Mouse (Mus musculus): ENCODE measurements at regions not wholly inside any gene's neighbourhood (a gene's known extent, or its start where the extent isn't known, plus 50 kb on each side); places are given as distances from the start of the nearest gene placed in this dataset.

- TF ChIP-seq GATA1 (IDR thresholded peaks at IDR 0.05; ENCODE audit: borderline replicate concordance, low read length) (no peak), FLI1 (IDR thresholded peaks at IDR 0.05; ENCODE audit: low read length) (no peak)
These were observed 265.6 kb upstream of the Rpl38 start for GRCm38 (mm10) chr11:114402556-114403320.
